Mouse (Mus musculus): ENCODE measurements around the gene Ces4a.
"Not testable (repeated sequence)": the region's sequence is repeated elsewhere in the genome, so short reads cannot be mapped to it uniquely, and the experiment has no call there.

The Ces4a gene

GRCm38 (mm10) chr8:105131509-105131908, at the start of gene Ces4a:
Gene Ces4a (plus strand): TSS chr8:105131800.
- no peak for DNase-seq (ENCODE audit: low read depth, low spot score)

- no peak for DNase-seq (ENCODE audit: low read depth, low spot score)
These were observed 48.0 kb upstream of the Ces4a start, which contains the start of gene Ces3b for GRCm38 (mm10) chr8:105083449-105084050. Gene Ces3b (plus strand): TSS chr8:105083753.

GRCm38 (mm10) chr8:105088166-105088565, 43.4 kb upstream of the Ces4a start:
- not testable (repeated sequence) for DNase-seq (ENCODE audit: low read depth, low spot score)

GRCm38 (mm10) chr8:105088581-105088980, 43.0 kb upstream of the Ces4a start:
- no peak for DNase-seq (ENCODE audit: low read depth, low spot score)

GRCm38 (mm10) chr8:105093992-105094391, 37.6 kb upstream of the Ces4a start:
- no peak for DNase-seq (ENCODE audit: low read depth, low spot score)

- not testable (repeated sequence) for DNase-seq (ENCODE audit: low read depth, low spot score)
These were observed 29.4 kb upstream of the Ces4a start for GRCm38 (mm10) chr8:105102101-105102785.

GRCm38 (mm10) chr8:105103701-105104100, 27.9 kb upstream of the Ces4a start:
- not testable (repeated sequence) for DNase-seq (ENCODE audit: low read depth, low spot score)

GRCm38 (mm10) chr8:105104220-105104619, 27.4 kb upstream of the Ces4a start:
- DNase-seq (ENCODE audit: low read depth, low spot score): no peak

GRCm38 (mm10) chr8:105129864-105130263, 1.7 kb upstream of the Ces4a start:
- DNase-seq (ENCODE audit: low read depth, low spot score): no peak

GRCm38 (mm10) chr8:105138423-105138822, 6.8 kb downstream of the Ces4a start:
- peak; percentile 44 for DNase-seq (ENCODE audit: low read depth, low spot score)

GRCm38 (mm10) chr8:105142395-105142794, 10.8 kb downstream of the Ces4a start:
- no peak for DNase-seq (ENCODE audit: low read depth, low spot score)

GRCm38 (mm10) chr8:105151654-105152053, 20.1 kb downstream of the Ces4a start:
- no peak for DNase-seq (ENCODE audit: low read depth, low spot score)

GRCm38 (mm10) chr8:105152623-105153398, 21.2 kb downstream of the Ces4a start:
- peak; percentile 77 for DNase-seq (ENCODE audit: low read depth, low spot score)

GRCm38 (mm10) chr8:105154316-105154715, 22.7 kb downstream of the Ces4a start:
- no peak for DNase-seq (ENCODE audit: low read depth, low spot score)

- no peak for DNase-seq (ENCODE audit: low read depth, low spot score)
These were observed 23.6 kb downstream of the Ces4a start for GRCm38 (mm10) chr8:105155091-105155745.

- DNase-seq (ENCODE audit: low read depth, low spot score): peak; percentile 52
These were observed 26.0 kb downstream of the Ces4a start for GRCm38 (mm10) chr8:105157555-105157954.

GRCm38 (mm10) chr8:105158084-105158483, 26.5 kb downstream of the Ces4a start:
- DNase-seq (ENCODE audit: low read depth, low spot score): no peak

- no peak for DNase-seq (ENCODE audit: low read depth, low spot score)
These were observed 29.6 kb downstream of the Ces4a start for GRCm38 (mm10) chr8:105161121-105161652.

GRCm38 (mm10) chr8:105164272-105164902, 32.8 kb downstream of the Ces4a start:
- no peak for DNase-seq (ENCODE audit: low read depth, low spot score)

- no peak for DNase-seq (ENCODE audit: low read depth, low spot score)
These were observed 33.6 kb downstream of the Ces4a start for GRCm38 (mm10) chr8:105165191-105165590.

- no peak for DNase-seq (ENCODE audit: low read depth, low spot score)
These were observed 35.5 kb downstream of the Ces4a start for GRCm38 (mm10) chr8:105167116-105167515.

Data from mesoderm, embryonic 11.5 days (tissue).